Mouse (Mus musculus) lung, postnatal 0 days (tissue): Measurements from ENCODE around the gene Otud3. TPM values are rescaled to one million over a fixed set of nuclear protein-coding genes. Genes with fewer than 3 reads are reported as not detected.
"Not testable (repeated sequence)": the region's sequence is repeated elsewhere in the genome, so short reads cannot be mapped to it uniquely, and the experiment has no call there.

Experiments
- ATAC-seq: fragments of 200-750 bp; cut with Nextera tagmentation; 2 replicates; pipeline ENCODE4 v1.8.0; 2017; ENCODE audit warnings: moderate library complexity
- DNase-seq: peaks from one replicate; pipeline ENCODE4 v3.0.0-alpha.2; 2016; ENCODE audit warnings: low spot score
- H3K27ac ChIP-seq: fragments of 300-500 bp; sonication (generic); 2 replicates; pipeline ENCODE4 v1.5.1; 2014; ENCODE audit warnings: antibody characterized with exemption, mild to moderate bottlenecking, low read length, mixed read lengths
- H3K27me3 ChIP-seq: fragments of 300-500 bp; sonication (generic); replicated peaks from 2 replicates; pipeline ENCODE4 v1.6.1; 2014; ENCODE audit warnings: low read length, mixed read lengths; ENCODE audit not compliant: insufficient read depth
- H3K36me3 ChIP-seq: fragments of 300-500 bp; sonication (generic); 2 replicates; pipeline ENCODE4 v1.6.1; 2014; ENCODE audit warnings: low read length, mixed read lengths; ENCODE audit not compliant: insufficient read depth
- H3K4me1 ChIP-seq: fragments of 300-500 bp; sonication (generic); 2 replicates; pipeline ENCODE4 v1.6.1; 2014; ENCODE audit warnings: antibody characterized with exemption, low read depth, low read length, mixed read lengths; ENCODE audit not compliant: insufficient read depth
- H3K4me2 ChIP-seq: fragments of 300-500 bp; sonication (generic); replicated peaks from 2 replicates; pipeline ENCODE4 v1.6.1; 2014; ENCODE audit warnings: low read depth, mild to moderate bottlenecking, low read length, moderate library complexity, mixed read lengths
- H3K4me3 ChIP-seq: fragments of 300-500 bp; sonication (generic); 2 replicates; pipeline ENCODE4 v1.5.1; 2014; ENCODE audit warnings: low read depth, low read length
- H3K9ac ChIP-seq: fragments of 300-500 bp; sonication (generic); replicated peaks from 2 replicates; pipeline ENCODE4 v1.6.1; 2014; ENCODE audit warnings: low read depth, mild to moderate bottlenecking
- H3K9me3 ChIP-seq: fragments of 300-500 bp; sonication (generic); 2 replicates; pipeline ENCODE4 v1.6.1; 2016; ENCODE audit warnings: low read length, mixed read lengths
- CTCF ChIP-seq: IDR thresholded peaks from 2 replicates; pipeline ENCODE4 v1.5.1; 2016; ENCODE audit warnings: antibody characterized with exemption, mild to moderate bottlenecking
- EP300 ChIP-seq: IDR thresholded peaks from 2 replicates; pipeline ENCODE4 v1.6.1; 2016; ENCODE audit warnings: antibody characterized with exemption, mild to moderate bottlenecking, control low read depth
- WGBS: fragments of 180-500 bp; shearing (Covaris S2); extraction: QIAGEN DNeasy Blood & Tissue Kit; methylation state at CpG from one replicate; pipeline ENCODE4 v1.1.7; 2014; 5-methylcytosine and 5-hydroxymethylcytosine counted together
- polyA plus RNA-seq: library from polyadenylated mRNA; unstranded; fragments of >200 nt; fragmentation: Nextera tagmentation; extraction: Ambion mirVana; gene quantifications from 2 replicates; pipeline ENCODE4 v1.2.1, GENCODE M21; 2015

Otud3 gene
- polyA plus RNA-seq, 1 experiment from 2014 or later: 4.0 TPM

- Histone ChIP-seq H3K9me3 (no peaks in the 10 kb centered on the region), H3K4me2 (no peak overlapping the region), H3K27me3 (no peaks in the 10 kb centered on the region), H3K36me3 (no peaks in the 10 kb centered on the region), H3K4me1 (no peaks in the 10 kb centered on the region), H3K27ac (no peak overlapping the region), H3K9ac (no peak overlapping the region), H3K4me3 (no peak overlapping the region)
- TF ChIP-seq EP300 (no peak), CTCF (no peak)
- DNase-seq (no peak), ATAC-seq (no peak)
- WGBS: 57% methylated on average over 7 of the region's 7 CpGs
Measured at GRCm38 (mm10) chr4:138880811-138881584, 32.7 kb downstream of the Otud3 start.

GRCm38 (mm10) chr4:138879808-138880207 lies 33.9 kb downstream of the Otud3 start:
- WGBS: 83% methylated on average over 11 of the region's 11 CpGs
- Histone ChIP-seq H3K9me3 (no peaks in the 10 kb centered on the region), H3K36me3 (no peaks in the 10 kb centered on the region), H3K4me2 (no peak overlapping the region), H3K27me3 (no peaks in the 10 kb centered on the region), H3K27ac (no peak overlapping the region), H3K4me3 (no peak overlapping the region), H3K4me1 (no peaks in the 10 kb centered on the region), H3K9ac (no peak overlapping the region)
- ATAC-seq (no peak), DNase-seq (no peak)
- no peak for TF ChIP-seq EP300
- no peak for TF ChIP-seq CTCF

- peak; percentile 27 for ATAC-seq
Measured at GRCm38 (mm10) chr4:138878783-138879182, 35.0 kb downstream of the Otud3 start.

GRCm38 (mm10) chr4:138877731-138878130 lies 36.0 kb downstream of the Otud3 start, which contains the start of gene Pla2g2e:
Gene Pla2g2e (plus strand): TSS chr4:138877942.
- DNase-seq (peak; percentile 14), ATAC-seq (0 out of 2 replicates have a peak, but pooled peaks have one; percentile 10)
- Histone ChIP-seq H3K4me3 (no peak within 1 kb of the TSS), H3K4me1 (no peaks in the 10 kb centered on the region), H3K36me3 (no peaks in the 10 kb centered on the region), H3K9ac (no peak within 1 kb of the TSS), H3K27me3 (no peaks in the 10 kb centered on the region), H3K4me2 (no peak within 1 kb of the TSS), H3K27ac (0 out of 2 replicates have a peak within 1 kb of the TSS, but pooled peaks have one; percentile 14), H3K9me3 (no peaks in the 10 kb centered on the region)
- 56% methylated on average over 4 of the region's 4 CpGs for WGBS
- TF ChIP-seq EP300: no peak
- no peak for TF ChIP-seq CTCF

More at GRCm38 (mm10) chr4:138878783-138879182, 35.0 kb downstream of the Otud3 start:
- Histone ChIP-seq H3K36me3 (no peaks in the 10 kb centered on the region), H3K27me3 (no peaks in the 10 kb centered on the region), H3K9me3 (no peaks in the 10 kb centered on the region), H3K4me2 (no peak overlapping the region), H3K27ac (0 out of 2 replicates have a peak overlapping the region, but pooled peaks have one; percentile 14), H3K9ac (no peak overlapping the region), H3K4me1 (no peaks in the 10 kb centered on the region), H3K4me3 (no peak overlapping the region)
- TF ChIP-seq CTCF: no peak
- no peak for TF ChIP-seq EP300
- peak; percentile 36 for DNase-seq
- 31% methylated on average over 8 of the region's 8 CpGs for WGBS

- H3K27me3 ChIP-seq: no peaks in the 10 kb centered on the region
- TF ChIP-seq EP300 (no peak), CTCF (no peak)
- no peak overlapping the region for H3K4me3 ChIP-seq
- no peaks in the 10 kb centered on the region for H3K9me3 ChIP-seq
- WGBS: 89% methylated on average over 2 of the region's 2 CpGs
- no peak overlapping the region for H3K9ac ChIP-seq
- H3K27ac ChIP-seq: no peak overlapping the region
- H3K4me1 ChIP-seq: no peaks in the 10 kb centered on the region
- ATAC-seq: no peak
- no peak overlapping the region for H3K4me2 ChIP-seq
- DNase-seq: no peak
- no peaks in the 10 kb centered on the region for H3K36me3 ChIP-seq
Measured at GRCm38 (mm10) chr4:138875986-138876385, 37.8 kb downstream of the Otud3 start.

GRCm38 (mm10) chr4:138875275-138875674 lies 38.5 kb downstream of the Otud3 start:
- 62% methylated on average over 2 of the region's 2 CpGs for WGBS
- H3K4me3 ChIP-seq, H3K9ac ChIP-seq, H3K4me2 ChIP-seq, H3K27me3 ChIP-seq, H3K9me3 ChIP-seq, H3K27ac ChIP-seq, H3K4me1 ChIP-seq, ATAC-seq, DNase-seq, H3K36me3 ChIP-seq: not testable (repeated sequence)
